Mouse (Mus musculus) liver, postnatal 0 days (tissue): ENCODE measurements around the gene Ptprk. TPM values are rescaled to one million over a fixed set of nuclear protein-coding genes. Genes with fewer than 3 reads are reported as not detected.

Experiments used
- ATAC-seq: fragments of 200-750 bp; cut with Nextera tagmentation; 2 replicates; pipeline ENCODE4 v1.8.0; 2017; ENCODE audit warnings: mild to moderate bottlenecking, moderate library complexity
- DNase-seq: peaks from one replicate; pipeline ENCODE4 v3.0.0-alpha.2; 2016
- H3K27ac ChIP-seq: fragments of 300-500 bp; sonication (generic); 2 replicates; pipeline ENCODE4 v1.5.1; 2014; ENCODE audit warnings: antibody characterized with exemption, moderate library complexity, mild to moderate bottlenecking, low read depth
- H3K27me3 ChIP-seq: fragments of 300-500 bp; sonication (generic); 2 replicates; pipeline ENCODE4 v1.6.1; 2014; ENCODE audit warnings: low read length, control low read depth, mixed read lengths; ENCODE audit not compliant: insufficient read depth
- H3K36me3 ChIP-seq: fragments of 300-500 bp; sonication (generic); replicated peaks from 2 replicates; pipeline ENCODE4 v1.6.1; 2014; ENCODE audit warnings: mild to moderate bottlenecking, control low read depth, low read length, moderate library complexity, mixed read lengths; ENCODE audit not compliant: insufficient read depth
- H3K4me1 ChIP-seq: fragments of 300-500 bp; sonication (generic); 2 replicates; pipeline ENCODE4 v1.6.1; 2014; ENCODE audit warnings: antibody characterized with exemption, mild to moderate bottlenecking, control low read depth; ENCODE audit not compliant: insufficient read depth
- H3K4me2 ChIP-seq: fragments of 300-500 bp; sonication (generic); 2 replicates; pipeline ENCODE4 v1.6.1; 2014; ENCODE audit warnings: low read depth, mild to moderate bottlenecking, low read length, moderate library complexity, mixed read lengths
- H3K4me3 ChIP-seq: fragments of 300-500 bp; sonication (generic); 2 replicates; pipeline ENCODE4 v1.5.1; 2014; ENCODE audit warnings: low read depth, low read length
- H3K9ac ChIP-seq: fragments of 300-500 bp; sonication (generic); replicated peaks from 2 replicates; pipeline ENCODE4 v1.6.1; 2014; ENCODE audit warnings: mild to moderate bottlenecking, moderate library complexity
- H3K9me3 ChIP-seq: fragments of 300-500 bp; sonication (generic); 2 replicates; pipeline ENCODE4 v1.6.1; 2016; ENCODE audit warnings: mild to moderate bottlenecking, control low read depth, low read length, mixed read lengths
- CTCF ChIP-seq: sonication (generic); IDR thresholded peaks from 2 replicates; pipeline ENCODE4 v1.5.1; 2016; ENCODE audit warnings: antibody characterized with exemption, low read depth
- EP300 ChIP-seq: IDR thresholded peaks from 2 replicates; pipeline ENCODE4 v1.6.1; 2016; ENCODE audit warnings: antibody characterized with exemption, low read depth, mild to moderate bottlenecking
- WGBS: fragments of 180-500 bp; shearing (Covaris S2); extraction: QIAGEN DNeasy Blood & Tissue Kit; methylation state at CpG from one replicate; pipeline ENCODE4 v1.1.7; 2014; ENCODE audit not compliant: insufficient replicate concordance; 5-methylcytosine and 5-hydroxymethylcytosine counted together
- polyA plus RNA-seq: library from polyadenylated mRNA; unstranded; fragments of >200 nt; fragmentation: Nextera tagmentation; extraction: Ambion mirVana; gene quantifications from 2 replicates; pipeline ENCODE4 v1.2.1, GENCODE M21; 2015

Ptprk gene
- polyA plus RNA-seq, 1 experiment from 2014 or later, result 11.1 TPM

GRCm38 (mm10) chr10:28138399-28138798, 63.8 kb downstream of the Ptprk start:
- 70% methylated on average over 4 of the region's 4 CpGs for WGBS
- TF ChIP-seq EP300, result no peak
- no peak for TF ChIP-seq CTCF
- Histone ChIP-seq H3K9me3 (no peaks in the 10 kb centered on the region), H3K27me3 (no peaks in the 10 kb centered on the region), H3K27ac (no peak overlapping the region), H3K4me3 (no peak overlapping the region), H3K4me1 (no peaks in the 10 kb centered on the region), H3K9ac (no peak overlapping the region), H3K4me2 (no peak overlapping the region), H3K36me3 (no peaks in the 10 kb centered on the region)
- DNase-seq (no peak), ATAC-seq (no peak)

- no peak for DNase-seq
- TF ChIP-seq CTCF (no peak), EP300 (no peak)
- WGBS, result 90% methylated on average over 1 of the region's 1 CpGs
These were observed 69.8 kb downstream of the Ptprk start for GRCm38 (mm10) chr10:28144459-28144858.

GRCm38 (mm10) chr10:28145326-28145725, 70.7 kb downstream of the Ptprk start:
- Histone ChIP-seq H3K27me3 (no peaks in the 10 kb centered on the region), H3K27ac (no peak overlapping the region), H3K4me1 (no peaks in the 10 kb centered on the region), H3K9ac (no peak overlapping the region), H3K36me3 (no peaks in the 10 kb centered on the region), H3K4me2 (no peak overlapping the region), H3K9me3 (no peaks in the 10 kb centered on the region), H3K4me3 (no peak overlapping the region)
- 68% methylated on average over 5 of the region's 5 CpGs for WGBS
- TF ChIP-seq CTCF, result no peak
- TF ChIP-seq EP300, result no peak
- DNase-seq (no peak), ATAC-seq (no peak)

More at GRCm38 (mm10) chr10:28144459-28144858, 69.8 kb downstream of the Ptprk start:
- no peak overlapping the region for H3K9ac ChIP-seq
- no peak for ATAC-seq
- H3K27ac ChIP-seq, result no peak overlapping the region
- H3K4me3 ChIP-seq, result no peak overlapping the region
- H3K9me3 ChIP-seq, result no peaks in the 10 kb centered on the region
- no peaks in the 10 kb centered on the region for H3K36me3 ChIP-seq
- no peaks in the 10 kb centered on the region for H3K4me1 ChIP-seq
- H3K4me2 ChIP-seq, result no peak overlapping the region
- H3K27me3 ChIP-seq, result no peaks in the 10 kb centered on the region

GRCm38 (mm10) chr10:28155688-28156685, 81.4 kb downstream of the Ptprk start:
- Histone ChIP-seq H3K4me3 (no peak overlapping the region), H3K27ac (no peak overlapping the region), H3K9me3 (no peaks in the 10 kb centered on the region; the same call in 1 of the 2 replicates), H3K4me2 (no peak overlapping the region), H3K4me1 (no peaks in the 10 kb centered on the region), H3K9ac (no peak overlapping the region), H3K36me3 (no peaks in the 10 kb centered on the region), H3K27me3 (no peaks in the 10 kb centered on the region)
- 81% methylated on average over 20 of the region's 20 CpGs for WGBS
- TF ChIP-seq EP300, result no peak
- no peak for TF ChIP-seq CTCF
- no peak for ATAC-seq
- no peak for DNase-seq

- no peak for ATAC-seq
- no peaks in the 10 kb centered on the region for H3K4me1 ChIP-seq
- no peaks in the 10 kb centered on the region for H3K9me3 ChIP-seq
- no peak for TF ChIP-seq CTCF
- TF ChIP-seq EP300, result no peak
- no peak for DNase-seq
- no peak overlapping the region for H3K4me2 ChIP-seq
- no peaks in the 10 kb centered on the region for H3K36me3 ChIP-seq
- no peak overlapping the region for H3K27ac ChIP-seq
- no peak overlapping the region for H3K4me3 ChIP-seq
- H3K9ac ChIP-seq, result no peak overlapping the region
- WGBS, result 83% methylated on average over 4 of the region's 4 CpGs
- H3K27me3 ChIP-seq, result no peaks in the 10 kb centered on the region
These were observed 85.1 kb downstream of the Ptprk start for GRCm38 (mm10) chr10:28159716-28160115.

GRCm38 (mm10) chr10:28161306-28161705, 86.7 kb downstream of the Ptprk start:
- no peak for ATAC-seq
- DNase-seq, result no peak
- TF ChIP-seq CTCF (no peak), EP300 (no peak)

More at GRCm38 (mm10) chr10:28161306-28161705, 86.7 kb downstream of the Ptprk start:
- no peaks in the 10 kb centered on the region for H3K4me1 ChIP-seq
- no peaks in the 10 kb centered on the region for H3K9me3 ChIP-seq
- no peak overlapping the region for H3K4me2 ChIP-seq
- no peak overlapping the region for H3K9ac ChIP-seq
- no peak overlapping the region for H3K27ac ChIP-seq
- no peaks in the 10 kb centered on the region for H3K36me3 ChIP-seq
- no peak overlapping the region for H3K4me3 ChIP-seq
- no peaks in the 10 kb centered on the region for H3K27me3 ChIP-seq
